Mouse (Mus musculus): ENCODE results near the gene Krt1.

Gene Krt1

DNA sequence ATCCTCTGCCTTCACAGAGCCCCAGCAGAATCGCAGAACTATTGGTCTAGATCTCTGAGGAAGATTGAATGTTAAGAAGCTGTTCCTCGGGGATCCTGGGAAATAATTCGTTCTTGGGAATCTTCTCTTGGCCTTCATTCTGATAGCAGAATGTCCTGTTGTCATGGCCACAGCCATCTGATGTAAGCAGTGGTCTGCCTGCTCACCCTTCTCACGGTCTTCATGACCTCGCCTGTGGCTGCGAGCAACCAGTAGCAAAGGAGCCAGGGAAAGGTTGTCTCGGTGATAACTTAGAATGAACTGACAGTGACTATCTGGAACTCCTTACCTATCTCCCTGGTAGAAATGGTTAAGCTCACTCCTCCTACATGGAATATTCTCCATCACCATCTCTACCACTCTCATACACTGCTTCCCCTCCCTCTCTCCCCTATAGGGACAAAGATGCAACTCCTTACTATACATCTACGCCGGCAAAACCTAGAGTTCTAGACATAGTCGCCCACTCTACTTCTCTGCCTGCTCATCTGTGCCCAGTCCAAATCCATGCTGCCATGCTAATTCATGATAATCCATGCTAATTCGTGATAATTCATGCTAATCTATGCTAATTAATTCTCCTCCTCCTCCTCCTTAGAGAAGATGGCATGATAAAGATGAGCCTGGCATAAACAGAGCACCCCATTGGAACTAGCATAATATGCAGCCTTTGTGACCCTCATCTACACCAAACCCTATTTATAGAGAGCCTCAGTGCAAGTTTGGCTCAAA, 47.4 kb downstream of the Krt1 start:
- DNase-seq (ENCODE audit: inconsistent ontology term), result no peak

GRCm38 (mm10) chr15:101802296-101802835, 48.2 kb downstream of the Krt1 start, which contains the start of gene Krt73:
Gene Krt73, minus strand, starts transcription at chr15:101802346.
- no peak for DNase-seq (ENCODE audit: inconsistent ontology term)
